Mouse (Mus musculus): ENCODE data around the gene Mrps21.

DNA sequence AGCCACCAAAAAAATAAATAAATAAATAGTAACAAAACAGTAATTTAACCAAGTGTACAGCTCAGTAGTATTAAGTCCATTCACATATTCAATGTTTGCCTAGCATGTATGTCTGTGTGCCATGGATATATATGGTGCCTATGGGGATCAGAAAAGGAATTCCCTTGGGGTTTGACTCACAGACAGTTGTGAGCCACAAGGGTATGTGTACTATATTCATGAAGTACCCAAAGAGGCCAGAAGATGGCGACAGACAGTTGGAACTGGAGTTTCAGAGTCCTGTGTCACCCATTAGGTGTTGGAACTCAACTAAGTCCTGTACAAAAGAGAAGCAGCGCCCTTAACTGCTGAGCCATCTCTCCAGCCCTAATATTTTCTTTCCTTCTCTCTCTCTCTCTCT, 9.5 kb downstream of the Mrps21 start:
- TF ChIP-seq CTCF (IDR thresholded peaks at IDR 0.05; ENCODE audit: control insufficient read depth, insufficient read depth, insufficient read length) (no peak), CEBPB (IDR thresholded peaks at IDR 0.05; ENCODE audit: low read depth) (no peak), FOSL1 (IDR thresholded peaks at IDR 0.05; ENCODE audit: insufficient read depth, low read length, poor library complexity, severe bottlenecking) (no peak), MAX (IDR thresholded peaks at IDR 0.05) (no peak), USF1 (IDR thresholded peaks at IDR 0.05; ENCODE audit: low read depth) (no peak), MYOD1 (IDR thresholded peaks at IDR 0.05; ENCODE audit: control insufficient read depth, insufficient read length, low read depth) (no peak), MYOG (IDR thresholded peaks at IDR 0.05; ENCODE audit: control insufficient read depth, extremely low read depth, insufficient read length) (no peak)
